ENCODE assay signal across 17 mouse cellular contexts in genomic region chr10:81080008-81080655, GRCm38 (mm10). TPM values are rescaled to one million over a fixed set of nuclear protein-coding genes. Genes with fewer than 3 reads are reported as not detected.
"Had no signal": no experiment of that assay in that cellular context is flagged by ENCODE, and none has a peak within 500 bp of the region (broad histone marks: within the 10 kb centered on the region; RNA-seq: fewer than 3 reads in every experiment).

No protein-coding gene starts in this region.

- ATAC-seq: liver, postnatal 0 days; midbrain, embryonic 16.5 days had no signal

- H3K4me3 ChIP-seq: liver, embryonic 13.5 days; lung, embryonic 15.5 days; midbrain, embryonic 12.5 days; neural tube, embryonic 13.5 days had no signal

- H3K27ac ChIP-seq: liver, embryonic 13.5 days; lung, embryonic 15.5 days; macrophage; midbrain, embryonic 12.5 days; neural tube, embryonic 13.5 days had no signal

- DNase-seq: layer of hippocampus, adult 9-11 months; layer of hippocampus, postnatal 36 days; liver; liver, embryonic 13.5 days; liver, postnatal 0 days; lung, postnatal 14 days; retina, postnatal 1 day; right cerebral cortex, postnatal 4 days; spleen, adult 18-20 months; thymus, adult 18-20 months; thymus, postnatal 14 days had no signal

- H3K27me3 ChIP-seq: liver, embryonic 13.5 days; lung, embryonic 15.5 days; midbrain, embryonic 12.5 days; neural tube, embryonic 13.5 days had no signal

- H3K4me1 ChIP-seq: lung, embryonic 15.5 days; midbrain, embryonic 12.5 days; neural tube, embryonic 13.5 days had no signal

RNA-seq across cellular contexts. Expression of gene Creb3l3, which starts 18.5 kb away (rescaled TPM):
- total RNA-seq: megakaryocyte-erythroid progenitor cell, adult 5-6 weeks had no signal
